Mouse (Mus musculus) midbrain, embryonic 13.5 days (tissue): ENCODE results near the gene Gm10134. TPM values are rescaled to one million over a fixed set of nuclear protein-coding genes. Genes with fewer than 3 reads are reported as not detected.
"Not testable (repeated sequence)": the region's sequence is repeated elsewhere in the genome, so short reads cannot be mapped to it uniquely, and the experiment has no call there.

Experiments
- ATAC-seq: fragments of 200-750 bp; cut with Nextera tagmentation; 2 replicates; pipeline ENCODE4 v1.8.0; 2017; ENCODE audit warnings: mild to moderate bottlenecking, moderate TSS enrichment, moderate library complexity
- H3K27ac ChIP-seq: fragments of 300-500 bp; sonication (generic); 2 replicates; pipeline ENCODE4 v1.5.1; 2015; ENCODE audit warnings: inconsistent platforms, mild to moderate bottlenecking, moderate library complexity
- H3K27me3 ChIP-seq: fragments of 300-500 bp; sonication (generic); 2 replicates; pipeline ENCODE4 v1.6.1; 2015; ENCODE audit warnings: mild to moderate bottlenecking, inconsistent platforms
- H3K36me3 ChIP-seq: fragments of 300-500 bp; sonication (generic); 2 replicates; pipeline ENCODE4 v1.6.1; 2015; ENCODE audit warnings: mild to moderate bottlenecking, inconsistent platforms
- H3K4me1 ChIP-seq: fragments of 300-500 bp; sonication (generic); replicated peaks from 2 replicates; pipeline ENCODE4 v1.6.1; 2015; ENCODE audit warnings: inconsistent platforms
- H3K4me2 ChIP-seq: fragments of 300-500 bp; sonication (generic); replicated peaks from 2 replicates; pipeline ENCODE4 v1.6.1; 2015; ENCODE audit warnings: moderate library complexity, mild to moderate bottlenecking, inconsistent platforms
- H3K4me3 ChIP-seq: fragments of 300-500 bp; sonication (generic); replicated peaks from 2 replicates; pipeline ENCODE4 v1.5.1; 2015; ENCODE audit warnings: mild to moderate bottlenecking, inconsistent platforms
- H3K9ac ChIP-seq: fragments of 300-500 bp; sonication (generic); replicated peaks from 2 replicates; pipeline ENCODE4 v1.6.1; 2015; ENCODE audit warnings: mild to moderate bottlenecking, inconsistent platforms
- H3K9me3 ChIP-seq: fragments of 300-500 bp; sonication (generic); 2 replicates; pipeline ENCODE4 v1.6.1; 2016; ENCODE audit warnings: mild to moderate bottlenecking, inconsistent platforms
- WGBS: fragments of 180-500 bp; shearing (Covaris S2); methylation state at CpG from one replicate; pipeline ENCODE4 v1.1.7; 2015; 5-methylcytosine and 5-hydroxymethylcytosine counted together
- polyA plus RNA-seq: library from polyadenylated mRNA; unstranded; fragments of >200 nt; fragmentation: Nextera tagmentation; extraction: Ambion mirVana; gene quantifications from 2 replicates; pipeline ENCODE4 v1.2.1, GENCODE M21; 2015

Gm10134 gene
- polyA plus RNA-seq, 1 experiment from 2014 or later: 1.0 TPM

- WGBS: 84% methylated on average over 20 of the region's 20 CpGs
- H3K9ac ChIP-seq: no peak overlapping the region
- no peak overlapping the region for H3K4me2 ChIP-seq
These were observed 26.4 kb upstream of the Gm10134 start for GRCm38 (mm10) chr2:28479208-28480204.

GRCm38 (mm10) chr2:28483861-28484260 is 22.0 kb upstream of the Gm10134 start:
- 88% methylated on average over 2 of the region's 2 CpGs for WGBS
- no peaks in the 10 kb centered on the region for H3K27me3 ChIP-seq

More at GRCm38 (mm10) chr2:28479208-28480204, 26.4 kb upstream of the Gm10134 start:
- ATAC-seq: no peak
- Histone ChIP-seq H3K9me3 (no peaks in the 10 kb centered on the region), H3K4me1 (no peaks in the 10 kb centered on the region), H3K4me3 (no peak overlapping the region), H3K36me3 (no peaks in the 10 kb centered on the region), H3K27ac (no peak overlapping the region), H3K27me3 (no peaks in the 10 kb centered on the region)

GRCm38 (mm10) chr2:28494521-28494920 is 11.4 kb upstream of the Gm10134 start:
- Histone ChIP-seq H3K27ac (no peak overlapping the region), H3K4me2 (no peak overlapping the region), H3K9ac (no peak overlapping the region), H3K27me3 (no peaks in the 10 kb centered on the region), H3K4me3 (no peak overlapping the region), H3K9me3 (no peaks in the 10 kb centered on the region), H3K36me3 (no peaks in the 10 kb centered on the region), H3K4me1 (no peaks in the 10 kb centered on the region)
- no peak for ATAC-seq
- 87% methylated on average over 2 of the region's 2 CpGs for WGBS

More at GRCm38 (mm10) chr2:28483861-28484260, 22.0 kb upstream of the Gm10134 start:
- Histone ChIP-seq H3K9me3 (no peaks in the 10 kb centered on the region), H3K4me2 (no peak overlapping the region), H3K4me1 (no peaks in the 10 kb centered on the region), H3K36me3 (no peaks in the 10 kb centered on the region), H3K27ac (no peak overlapping the region), H3K4me3 (no peak overlapping the region), H3K9ac (no peak overlapping the region)
- ATAC-seq: no peak

GRCm38 (mm10) chr2:28495207-28495756 is 10.6 kb upstream of the Gm10134 start:
- Histone ChIP-seq H3K27me3 (no peaks in the 10 kb centered on the region), H3K4me2 (no peak overlapping the region), H3K27ac (no peak overlapping the region), H3K4me1 (no peaks in the 10 kb centered on the region), H3K4me3 (no peak overlapping the region), H3K9me3 (no peaks in the 10 kb centered on the region), H3K9ac (no peak overlapping the region), H3K36me3 (no peaks in the 10 kb centered on the region)
- ATAC-seq: no peak
- WGBS: 90% methylated on average over 14 of the region's 14 CpGs

- no peak overlapping the region for H3K27ac ChIP-seq
- no peak for ATAC-seq
- H3K27me3 ChIP-seq: no peaks in the 10 kb centered on the region
- no peaks in the 10 kb centered on the region for H3K4me1 ChIP-seq
- H3K4me2 ChIP-seq: no peak overlapping the region
- H3K36me3 ChIP-seq: no peaks in the 10 kb centered on the region
- no peak overlapping the region for H3K4me3 ChIP-seq
- no peaks in the 10 kb centered on the region for H3K9me3 ChIP-seq
- H3K9ac ChIP-seq: no peak overlapping the region
- WGBS: 89% methylated on average over 16 of the region's 16 CpGs
These were observed 9.9 kb upstream of the Gm10134 start for GRCm38 (mm10) chr2:28495801-28496595.

GRCm38 (mm10) chr2:28496671-28497070 is 9.2 kb upstream of the Gm10134 start, which contains the start of gene Gbgt1:
Gene Gbgt1, plus strand, starts transcription at chr2:28496891.
- Histone ChIP-seq H3K4me3 (no peak within 1 kb of the TSS), H3K4me2 (no peak within 1 kb of the TSS), H3K9ac (no peak within 1 kb of the TSS), H3K9me3 (no peaks in the 10 kb centered on the region), H3K27ac (no peak within 1 kb of the TSS), H3K27me3 (no peaks in the 10 kb centered on the region), H3K36me3 (no peaks in the 10 kb centered on the region), H3K4me1 (no peaks in the 10 kb centered on the region)
- ATAC-seq: no peak
- WGBS: 77% methylated on average over 5 of the region's 5 CpGs

- H3K4me3 ChIP-seq: no peak overlapping the region
- no peaks in the 10 kb centered on the region for H3K4me1 ChIP-seq
- no peaks in the 10 kb centered on the region for H3K36me3 ChIP-seq
- ATAC-seq: no peak
- no peaks in the 10 kb centered on the region for H3K27me3 ChIP-seq
- 81% methylated on average over 5 of the region's 5 CpGs for WGBS
- no peaks in the 10 kb centered on the region for H3K9me3 ChIP-seq
- H3K4me2 ChIP-seq: no peak overlapping the region
- H3K27ac ChIP-seq: no peak overlapping the region
- no peak overlapping the region for H3K9ac ChIP-seq
These were observed 8.3 kb upstream of the Gm10134 start for GRCm38 (mm10) chr2:28497561-28497960.

- Histone ChIP-seq H3K9ac (no peak overlapping the region), H3K27me3 (no peaks in the 10 kb centered on the region), H3K4me2 (no peak overlapping the region), H3K36me3 (no peaks in the 10 kb centered on the region), H3K4me3 (no peak overlapping the region), H3K4me1 (no peaks in the 10 kb centered on the region), H3K9me3 (no peaks in the 10 kb centered on the region), H3K27ac (no peak overlapping the region)
- ATAC-seq: no peak
- WGBS: 87% methylated on average over 4 of the region's 4 CpGs
These were observed 7.5 kb upstream of the Gm10134 start for GRCm38 (mm10) chr2:28498431-28498830.

- WGBS: 83% methylated on average over 10 of the region's 10 CpGs
- Histone ChIP-seq H3K9ac (no peak overlapping the region), H3K4me2 (no peak overlapping the region), H3K36me3 (no peaks in the 10 kb centered on the region), H3K4me1 (no peaks in the 10 kb centered on the region), H3K4me3 (no peak overlapping the region), H3K27ac (no peak overlapping the region), H3K9me3 (no peaks in the 10 kb centered on the region), H3K27me3 (no peaks in the 10 kb centered on the region)
- ATAC-seq: no peak
These were observed 2.9 kb upstream of the Gm10134 start for GRCm38 (mm10) chr2:28502987-28503386.

- Histone ChIP-seq H3K4me3 (no peak overlapping the region), H3K27me3 (no peaks in the 10 kb centered on the region), H3K4me1 (no peaks in the 10 kb centered on the region), H3K4me2 (no peak overlapping the region), H3K27ac (no peak overlapping the region), H3K9ac (no peak overlapping the region), H3K36me3 (no peaks in the 10 kb centered on the region), H3K9me3 (no peaks in the 10 kb centered on the region)
- no peak for ATAC-seq
- WGBS: 92% methylated on average over 13 of the region's 13 CpGs
These were observed 1.2 kb upstream of the Gm10134 start for GRCm38 (mm10) chr2:28504676-28505075.

- Histone ChIP-seq H3K9ac (no peak overlapping the region), H3K9me3 (no peaks in the 10 kb centered on the region), H3K27me3 (peaks cover 7% of the 10 kb centered on the region; the same call in 1 of the 2 replicates), H3K4me1 (no peaks in the 10 kb centered on the region), H3K4me3 (no peak overlapping the region), H3K4me2 (no peak overlapping the region), H3K36me3 (no peaks in the 10 kb centered on the region), H3K27ac (no peak overlapping the region)
- WGBS: 78% methylated on average over 6 of the region's 6 CpGs
- no peak for ATAC-seq
These were observed 396 bp downstream of the Gm10134 start for GRCm38 (mm10) chr2:28506291-28506690.

- not testable (repeated sequence) for H3K9me3 ChIP-seq, H3K9ac ChIP-seq, ATAC-seq, H3K27ac ChIP-seq, H3K4me2 ChIP-seq, H3K27me3 ChIP-seq, H3K4me3 ChIP-seq
- WGBS: 55% methylated on average over 5 of the region's 5 CpGs
- Histone ChIP-seq H3K36me3 (peaks cover 13% of the 10 kb centered on the region; the same call in 1 of the 2 replicates), H3K4me1 (peaks cover 27% of the 10 kb centered on the region)
These were observed 5.7 kb downstream of the Gm10134 start for GRCm38 (mm10) chr2:28511600-28511999.
